Mouse (Mus musculus): ENCODE measurements around the gene Zyx.
A peak's percentile ranks its signal among the peaks of the same experiment; 100 is the strongest.

Gene Zyx

GRCm38 (mm10) chr6:42349426-42350020 is at the start of gene Zyx:
Gene Zyx (plus strand): TSS chr6:42349630.
- peak; percentile 94 to 97 for DNase-seq

GRCm38 (mm10) chr6:42309816-42310378 is 39.5 kb upstream of the Zyx start:
- peak; percentile 17 to 27 for DNase-seq

GRCm38 (mm10) chr6:42310427-42311053 is 38.9 kb upstream of the Zyx start:
- DNase-seq, result no peak

- no peak for DNase-seq
These were observed 31.1 kb upstream of the Zyx start for GRCm38 (mm10) chr6:42318293-42318692.

- no peak for DNase-seq
These were observed 25.9 kb upstream of the Zyx start for GRCm38 (mm10) chr6:42323371-42324066.

GRCm38 (mm10) chr6:42324067-42324481 is 25.4 kb upstream of the Zyx start:
- DNase-seq, result peak; percentile 28 to 35

GRCm38 (mm10) chr6:42324482-42325267 is 24.8 kb upstream of the Zyx start, which contains the start of gene Fam131b:
Gene Fam131b (minus strand): TSS chr6:42324643.
- DNase-seq, result peak; percentile 27 to 43

GRCm38 (mm10) chr6:42325268-42325609 is 24.2 kb upstream of the Zyx start:
- DNase-seq, result peak; percentile 86

- no peak for DNase-seq
These were observed 22.9 kb upstream of the Zyx start for GRCm38 (mm10) chr6:42326509-42326908.

- DNase-seq, result no peak
These were observed 20.7 kb upstream of the Zyx start for GRCm38 (mm10) chr6:42328757-42329156.

GRCm38 (mm10) chr6:42330216-42330615 is 19.2 kb upstream of the Zyx start:
- DNase-seq, result no peak

- DNase-seq, result no peak
These were observed 18.5 kb upstream of the Zyx start for GRCm38 (mm10) chr6:42330946-42331345.

GRCm38 (mm10) chr6:42339189-42339588 is 10.2 kb upstream of the Zyx start:
- no peak for DNase-seq

GRCm38 (mm10) chr6:42339981-42340380 is 9.4 kb upstream of the Zyx start:
- DNase-seq, result no peak

- DNase-seq, result no peak
These were observed 7.3 kb upstream of the Zyx start for GRCm38 (mm10) chr6:42342171-42342570.

- DNase-seq, result no peak
These were observed 5.9 kb upstream of the Zyx start for GRCm38 (mm10) chr6:42343361-42344120.

GRCm38 (mm10) chr6:42344255-42344654 is 5.2 kb upstream of the Zyx start:
- DNase-seq, result no peak

GRCm38 (mm10) chr6:42348281-42349005 is 987 bp upstream of the Zyx start:
- DNase-seq, result no peak

GRCm38 (mm10) chr6:42349006-42349425 is 414 bp upstream of the Zyx start:
- DNase-seq, result peak; percentile 77 to 83

GRCm38 (mm10) chr6:42350021-42350967 is 864 bp downstream of the Zyx start:
- peak; percentile 91 to 94 for DNase-seq
